Mouse (Mus musculus) retina, adult 2 months (tissue): ENCODE measurements around the gene Actl10.

Experiments used
- DNase-seq: peaks from one replicate; pipeline ENCODE4 v3.0.0-alpha.2; 2012; ENCODE audit warnings: low read depth, low spot score

Gene Actl10

DNA sequence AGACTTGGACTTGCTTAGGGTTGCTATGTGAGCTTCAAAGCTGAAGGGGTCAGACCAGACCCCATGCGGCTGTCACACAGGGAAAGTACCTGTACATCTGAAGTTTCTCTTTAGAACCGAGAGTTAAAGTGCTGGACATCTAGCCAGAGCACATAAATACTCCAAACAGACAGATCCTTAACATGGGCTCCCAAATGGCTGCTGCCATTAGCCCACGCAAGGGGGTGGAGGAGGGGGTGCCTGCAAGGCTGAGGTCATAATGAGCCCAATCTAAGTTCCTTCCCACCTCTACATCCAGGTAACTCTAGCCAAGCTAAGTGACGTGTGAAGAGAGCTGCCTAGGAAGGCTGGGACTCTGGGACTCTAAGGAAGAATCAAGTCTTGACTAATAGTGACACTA lies at the start of gene Actl10:
TSS of gene Actl10 (plus strand) at position 301 of the 400 bp plus-strand sequence.
- no peak for DNase-seq

DNA sequence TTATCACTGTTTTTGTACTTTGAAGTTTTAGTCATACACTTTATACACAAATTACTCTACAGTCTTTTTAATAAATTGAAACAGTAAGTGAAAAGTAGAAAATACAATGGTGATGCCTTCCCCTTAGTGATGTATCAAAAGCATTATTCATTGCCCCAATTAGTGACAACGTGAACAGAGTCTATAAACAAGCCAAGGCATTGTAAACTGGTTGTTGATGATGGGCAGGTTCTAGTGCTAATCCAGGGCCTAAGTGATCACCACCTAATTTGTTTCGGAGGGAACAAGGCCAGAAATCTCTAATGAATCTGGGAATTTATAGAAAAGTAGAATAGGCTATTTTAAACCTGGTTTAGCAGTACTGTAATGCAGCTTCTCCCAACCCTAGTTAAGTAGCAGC lies 44.5 kb upstream of the Actl10 start:
- no peak for DNase-seq

DNA sequence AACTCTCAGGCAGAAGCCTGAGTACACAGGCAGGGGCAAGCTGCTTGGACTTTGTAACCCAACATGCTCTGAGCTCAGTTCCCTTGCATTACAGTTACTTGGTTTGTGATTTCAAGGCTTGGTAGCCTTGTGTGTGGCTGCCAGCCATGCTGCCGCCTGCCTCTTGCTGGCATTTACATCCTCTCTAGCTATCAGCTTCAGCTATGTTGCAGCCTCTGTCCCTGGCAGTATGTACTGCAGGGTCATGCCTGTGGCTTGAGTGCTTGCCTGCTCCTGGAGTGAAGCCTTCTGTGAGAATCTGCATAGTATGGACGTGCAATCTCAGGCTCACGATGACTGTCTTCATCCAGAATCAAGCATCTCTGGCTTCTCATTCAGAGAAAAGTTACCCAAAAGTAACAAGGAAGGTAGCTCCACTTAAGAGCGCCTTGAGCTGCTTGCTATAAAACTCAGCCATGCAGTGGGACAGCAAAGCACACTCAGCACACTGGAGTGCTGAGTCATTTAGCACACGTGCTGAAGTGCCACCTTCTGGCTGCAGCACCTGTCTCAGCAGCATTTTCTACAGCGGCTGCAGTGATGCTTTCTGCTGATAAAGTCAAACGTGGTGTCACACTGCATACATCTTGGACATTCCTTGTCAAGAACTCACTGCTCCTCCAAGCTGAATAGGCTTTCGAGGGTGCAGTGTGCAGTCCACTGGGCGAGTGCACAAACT lies 43.9 kb upstream of the Actl10 start:
- no peak for DNase-seq

DNA sequence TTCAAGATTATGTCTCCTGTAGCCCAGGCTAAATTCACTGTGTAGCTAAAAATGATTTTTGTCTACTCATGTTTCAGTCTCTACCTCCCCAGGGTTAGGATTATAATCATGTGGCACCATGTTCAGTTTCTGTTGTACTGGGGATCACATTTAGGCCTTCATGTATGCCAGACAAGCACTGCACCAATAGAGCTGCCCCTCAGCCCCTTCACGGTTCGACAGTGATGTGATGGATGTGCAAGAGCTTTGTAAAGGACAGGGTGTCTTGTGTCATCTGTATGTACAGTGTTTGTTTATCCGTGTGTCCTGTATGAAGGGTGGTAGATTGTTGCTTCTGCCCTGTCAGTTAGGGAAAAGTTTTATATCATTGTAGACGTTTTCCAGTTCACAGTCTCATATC lies 43.1 kb upstream of the Actl10 start:
- no peak for DNase-seq

DNA sequence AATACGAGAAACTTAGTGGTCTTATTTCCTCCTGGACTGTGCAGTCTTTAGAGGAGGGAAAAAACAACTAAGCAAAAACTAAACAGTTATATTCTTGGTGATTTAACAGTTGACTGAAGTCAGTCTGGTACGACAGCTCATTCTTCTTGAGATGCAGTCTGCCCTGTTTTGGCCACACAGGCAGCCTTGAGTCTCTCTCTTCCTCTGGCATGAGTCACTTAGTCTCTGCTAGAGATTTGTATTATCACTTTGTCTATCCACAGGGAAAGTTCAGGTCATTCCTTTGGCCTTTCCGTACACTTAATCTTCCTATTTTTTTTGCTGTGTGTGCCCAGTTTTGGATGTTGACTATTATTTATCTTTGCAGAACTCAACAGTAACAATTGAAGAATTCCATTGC lies 41.4 kb upstream of the Actl10 start:
- no peak for DNase-seq

DNA sequence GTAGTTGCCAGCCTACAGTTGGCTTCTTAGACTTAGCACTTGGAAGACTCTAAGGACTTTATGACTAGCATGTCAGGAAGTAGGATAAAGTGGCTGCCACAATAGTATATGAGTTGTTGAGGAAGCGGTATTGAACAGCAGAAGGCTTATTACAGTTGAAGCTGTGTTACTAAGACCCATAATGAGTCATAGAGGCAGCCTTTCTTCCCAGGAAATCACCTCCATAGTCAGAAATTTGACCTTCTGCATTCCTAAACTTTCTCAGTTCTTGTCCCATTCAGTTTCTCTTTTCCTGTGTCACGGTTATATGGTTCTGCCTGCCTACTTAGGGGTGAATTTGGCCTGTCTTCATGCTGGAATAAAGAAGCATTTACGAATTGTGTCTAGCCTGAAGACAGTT lies 34.6 kb upstream of the Actl10 start:
- DNase-seq, result no peak

DNA sequence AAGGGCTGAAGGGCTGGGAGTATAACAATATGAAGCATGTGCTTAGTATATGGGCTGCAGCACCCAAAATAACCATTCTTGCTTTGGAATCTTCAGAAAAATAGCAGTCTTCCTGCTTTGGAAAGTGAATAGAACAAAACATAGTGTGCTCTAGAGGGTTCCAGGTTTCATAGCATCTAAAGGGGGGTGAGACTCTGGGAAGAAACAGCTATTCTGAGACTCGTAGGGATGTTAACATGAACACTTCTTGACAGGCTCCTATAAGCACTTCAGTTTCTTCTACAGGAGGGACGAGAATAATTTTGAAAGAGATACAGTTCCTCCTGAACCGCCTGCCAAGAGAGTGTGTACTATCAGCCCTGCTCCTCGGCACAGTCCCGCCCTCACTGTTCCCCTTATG lies 34.2 kb upstream of the Actl10 start:
- DNase-seq, result no peak

DNA sequence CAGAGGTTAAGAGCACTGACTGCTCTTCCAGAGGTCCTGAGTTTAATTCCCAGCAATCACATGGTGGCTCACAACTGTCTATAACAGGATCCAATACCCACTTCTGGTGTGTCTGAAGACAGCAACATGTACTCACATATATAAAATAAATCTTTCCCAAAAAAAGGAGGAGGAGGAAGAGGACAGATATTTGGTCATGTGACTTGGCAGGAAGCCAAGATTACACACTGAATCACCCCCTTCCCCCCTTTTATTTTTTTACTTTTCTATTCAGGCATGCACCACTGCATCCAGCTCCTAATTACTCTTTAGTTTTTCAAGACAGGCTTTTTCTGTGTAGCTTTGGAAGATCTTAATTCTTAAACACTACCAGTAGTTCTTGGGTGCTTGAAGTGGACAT lies 30.1 kb upstream of the Actl10 start:
- DNase-seq, result no peak

DNA sequence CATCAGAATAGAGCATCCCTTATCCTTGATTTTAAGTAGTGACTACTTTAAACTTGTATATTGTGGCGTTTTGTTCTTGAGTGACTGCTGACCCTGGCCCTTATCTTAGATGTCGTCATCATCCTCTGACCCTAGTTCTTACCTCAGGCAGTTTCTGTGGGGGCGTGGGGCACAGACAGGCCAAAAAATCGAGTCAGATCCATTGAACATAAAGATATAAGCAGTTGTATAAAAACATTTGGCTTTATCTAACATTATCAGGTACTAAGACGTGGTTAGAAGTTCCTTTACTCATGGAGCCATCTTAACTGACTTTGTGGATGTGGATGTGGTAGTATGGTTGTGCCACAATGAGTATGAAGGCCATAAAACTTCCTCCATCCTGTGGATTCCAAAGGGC lies 29.2 kb upstream of the Actl10 start:
- DNase-seq, result no peak

DNA sequence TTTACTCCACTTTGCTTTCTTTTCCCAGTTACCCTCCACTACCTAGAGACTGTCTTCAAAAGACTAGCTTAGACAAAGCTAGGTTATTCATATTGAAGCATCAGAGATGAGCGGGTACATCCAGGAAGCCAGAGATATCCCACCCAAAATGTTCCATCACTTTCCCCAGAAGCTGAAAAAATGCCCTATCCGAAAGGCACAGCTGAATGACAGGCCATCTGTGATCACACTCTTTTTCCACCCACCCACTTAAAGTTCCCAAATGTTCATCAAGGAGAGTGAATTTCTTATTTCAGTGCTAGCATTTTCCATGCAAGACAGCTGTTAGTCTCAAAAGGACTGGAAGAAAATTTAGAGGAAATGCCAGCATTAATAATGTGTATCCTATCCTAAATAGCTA lies 26.3 kb upstream of the Actl10 start:
- no peak for DNase-seq

DNA sequence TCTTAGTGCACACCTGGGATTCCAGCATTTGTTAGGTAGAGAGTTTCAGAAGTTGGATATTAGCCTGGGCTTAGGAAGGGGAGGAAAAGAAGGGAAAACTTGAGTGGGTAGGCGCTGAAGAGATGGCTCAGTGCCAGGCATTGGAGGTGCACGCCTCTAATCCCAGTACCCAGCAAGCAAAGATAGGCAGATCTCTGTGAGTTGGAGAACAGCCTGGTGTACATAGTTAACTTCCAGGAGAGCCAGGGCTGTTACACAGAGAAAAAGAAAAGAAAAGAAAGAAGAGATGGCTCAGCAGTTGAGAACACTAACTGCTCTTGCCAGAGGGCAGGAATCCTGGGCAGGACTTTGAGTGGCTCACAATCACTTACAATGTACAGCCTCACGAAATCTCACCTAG lies 25.0 kb upstream of the Actl10 start:
- DNase-seq, result no peak

DNA sequence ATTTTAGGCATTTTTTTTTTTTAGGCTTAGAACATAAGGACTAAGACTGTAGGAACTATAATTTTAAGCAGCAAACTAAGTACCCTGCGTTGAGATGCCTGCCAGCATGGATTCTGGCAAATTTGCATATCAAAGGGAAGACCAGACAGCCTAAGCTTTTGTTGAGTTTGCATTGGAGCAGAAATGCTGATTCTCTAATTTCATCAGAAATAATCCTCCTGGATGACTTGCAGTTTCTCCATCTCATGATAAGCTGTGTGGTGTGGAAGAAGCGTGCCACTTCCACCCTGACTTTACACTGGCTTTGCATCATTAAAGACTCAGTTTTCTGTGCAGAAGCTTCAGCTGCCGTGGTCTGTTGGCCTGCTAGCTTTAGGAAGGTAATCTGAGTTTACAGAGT lies 18.7 kb upstream of the Actl10 start:
- DNase-seq, result no peak

DNA sequence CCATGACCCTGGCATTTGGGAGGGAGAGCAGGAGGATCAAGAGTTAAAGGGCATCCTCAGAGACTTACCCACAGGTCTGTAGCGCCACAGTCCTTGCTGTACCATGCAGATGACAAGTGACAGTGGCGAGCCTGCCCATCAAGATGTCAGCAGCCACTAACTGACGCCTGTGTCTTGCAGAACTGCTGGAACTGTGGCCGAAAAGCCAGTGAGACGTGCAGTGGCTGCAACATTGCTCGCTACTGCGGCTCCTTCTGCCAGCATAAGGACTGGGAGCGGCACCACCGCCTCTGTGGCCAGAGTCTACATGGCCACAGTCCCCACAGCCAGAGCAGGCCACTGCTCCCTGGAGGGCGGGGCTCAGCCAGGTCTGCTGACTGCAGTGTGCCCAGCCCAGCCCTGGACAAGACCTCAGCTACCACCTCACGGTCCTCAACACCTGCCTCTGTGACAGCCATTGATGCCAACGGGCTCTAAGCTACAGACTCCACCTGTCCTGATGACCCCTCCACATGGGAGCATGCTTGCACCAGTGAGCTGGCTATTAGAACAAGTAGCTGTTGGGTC lies 16.8 kb upstream of the Actl10 start:
- no peak for DNase-seq

DNA sequence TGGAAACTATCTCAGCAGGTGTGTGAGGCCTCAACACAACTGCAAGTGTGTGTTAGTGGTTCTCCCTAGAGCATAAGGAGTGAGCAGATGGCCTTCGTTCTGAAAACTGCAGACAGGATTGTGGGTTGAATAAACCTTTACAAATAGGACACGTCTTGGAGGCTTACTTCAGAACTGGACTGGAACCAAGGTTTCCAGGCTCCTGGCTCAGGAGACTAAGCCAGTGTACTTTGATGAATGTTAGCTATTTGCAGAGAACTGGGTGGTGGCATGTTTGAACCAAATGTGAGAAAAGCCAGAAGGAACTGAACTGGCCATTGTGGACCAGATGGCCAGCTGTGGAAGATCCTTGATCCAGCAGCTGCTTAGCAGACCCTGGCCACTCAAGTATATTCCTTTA lies 13.3 kb upstream of the Actl10 start:
- no peak for DNase-seq

DNA sequence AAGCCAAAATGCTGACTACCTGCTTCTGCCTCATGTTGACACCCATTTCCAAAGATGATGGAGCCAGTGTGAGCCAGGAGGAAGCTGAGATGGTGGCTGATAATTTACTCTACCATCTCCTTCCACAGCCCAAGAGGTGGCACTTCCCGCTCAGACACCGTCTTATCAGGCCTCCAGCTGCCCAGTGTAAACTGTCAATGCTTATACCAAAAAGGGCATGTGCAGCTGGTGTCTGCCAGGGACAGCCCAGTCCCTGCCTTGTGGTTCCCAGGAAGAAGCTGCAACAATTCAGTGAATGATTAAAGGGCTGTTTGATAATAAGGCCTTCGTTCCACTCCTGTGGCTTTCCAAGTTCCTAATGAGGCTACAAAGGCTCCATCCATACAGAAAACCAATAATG lies 12.9 kb upstream of the Actl10 start:
- no peak for DNase-seq

DNA sequence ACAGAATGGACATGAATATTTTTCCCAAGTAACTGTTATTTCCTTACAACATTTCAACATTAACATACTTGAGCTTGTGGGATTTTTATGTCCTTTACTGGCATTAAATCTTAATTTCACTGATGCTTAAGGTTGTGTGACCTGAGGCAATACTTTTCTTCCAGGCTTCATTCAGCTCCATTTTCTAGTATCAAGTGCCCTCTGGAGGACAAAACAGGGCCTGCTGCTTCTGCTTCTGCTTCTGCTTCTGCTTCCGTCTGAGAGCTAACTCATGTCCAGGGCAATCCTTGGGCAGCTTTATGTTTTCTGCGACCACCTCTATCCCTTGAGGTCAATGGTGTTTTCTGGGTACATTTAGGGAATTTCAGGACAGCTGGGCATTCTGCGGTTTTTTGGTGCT lies 11.9 kb upstream of the Actl10 start:
- no peak for DNase-seq

DNA sequence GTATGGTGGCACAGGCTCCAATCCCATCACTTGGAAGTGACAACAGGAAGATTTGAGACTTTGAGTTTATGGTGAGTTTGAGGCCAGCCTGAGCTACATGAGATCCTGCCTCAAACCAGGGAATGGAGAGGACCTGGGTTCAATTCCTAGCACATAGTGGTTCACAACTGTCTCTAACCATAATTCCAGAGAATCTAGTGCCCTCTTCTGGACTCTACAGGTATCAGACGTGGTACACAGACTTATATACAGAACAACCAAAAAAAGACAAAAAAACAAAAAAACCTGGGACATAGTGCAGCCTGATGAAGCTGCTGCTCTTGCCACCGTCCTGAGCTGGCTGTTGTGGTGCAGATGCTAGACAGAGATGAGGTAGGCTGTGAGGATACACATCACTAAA lies 9.9 kb upstream of the Actl10 start:
- no peak for DNase-seq

DNA sequence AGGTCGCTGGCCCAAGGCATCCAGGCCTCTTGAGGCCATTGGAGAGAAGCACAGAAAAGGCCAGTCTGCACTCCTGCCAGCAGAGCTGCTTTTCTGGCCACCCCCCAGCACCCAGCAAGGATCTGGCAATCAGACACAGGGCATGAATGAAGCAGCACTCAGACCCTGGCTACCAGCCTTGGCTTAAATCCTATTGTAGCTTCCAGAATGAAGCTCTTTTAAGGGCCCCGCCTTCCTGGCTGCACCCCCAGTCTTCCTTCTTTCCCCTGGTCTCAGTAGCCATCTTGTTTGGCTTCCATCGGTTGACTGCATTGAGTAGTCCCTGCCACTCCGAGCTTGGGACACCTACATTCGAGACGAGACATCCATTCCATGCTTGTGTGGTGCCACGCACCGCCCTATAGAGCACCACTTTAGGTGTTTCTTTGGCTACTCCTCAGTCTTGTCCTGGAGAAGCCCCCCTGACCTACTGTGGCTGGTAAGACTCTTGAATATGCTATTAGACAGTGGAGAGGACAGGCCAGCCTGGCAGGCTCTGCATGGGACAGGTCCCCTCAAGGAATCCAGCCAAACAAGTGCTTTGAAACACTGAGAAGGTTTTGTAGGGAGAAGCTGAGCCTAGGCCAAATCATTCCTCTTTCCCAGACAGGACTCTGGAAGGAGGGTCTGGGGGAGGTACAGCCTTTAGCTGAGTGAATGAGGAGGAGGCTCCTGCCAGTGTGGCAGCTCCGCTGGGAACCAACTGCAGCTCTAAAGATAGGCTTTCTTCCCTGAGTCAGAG lies 7.8 kb upstream of the Actl10 start:
- DNase-seq, result no peak

DNA sequence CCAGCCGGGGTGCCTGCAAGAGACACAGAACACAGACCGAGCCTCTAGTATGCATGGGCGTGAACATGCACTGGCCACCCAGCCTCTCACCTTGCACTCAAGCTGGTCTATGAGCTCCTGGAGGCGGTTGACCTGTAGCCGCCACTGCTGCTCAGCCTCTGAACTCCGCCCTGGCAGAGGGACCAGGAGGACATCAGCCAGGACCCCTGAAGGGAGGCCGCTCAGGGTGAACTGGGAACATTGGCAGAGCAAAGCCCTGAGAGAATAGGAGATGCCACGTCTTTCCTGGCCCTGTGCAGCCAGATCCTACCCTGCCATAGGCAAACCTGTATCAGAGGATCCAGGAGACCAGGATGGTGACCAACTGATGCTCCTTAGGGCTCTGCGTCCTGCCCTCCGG lies 4.9 kb upstream of the Actl10 start, which contains the start of gene 1700003F12Rik:
TSS of gene 1700003F12Rik (plus strand) at position 375 of the 400 bp plus-strand sequence.
- no peak for DNase-seq

DNA sequence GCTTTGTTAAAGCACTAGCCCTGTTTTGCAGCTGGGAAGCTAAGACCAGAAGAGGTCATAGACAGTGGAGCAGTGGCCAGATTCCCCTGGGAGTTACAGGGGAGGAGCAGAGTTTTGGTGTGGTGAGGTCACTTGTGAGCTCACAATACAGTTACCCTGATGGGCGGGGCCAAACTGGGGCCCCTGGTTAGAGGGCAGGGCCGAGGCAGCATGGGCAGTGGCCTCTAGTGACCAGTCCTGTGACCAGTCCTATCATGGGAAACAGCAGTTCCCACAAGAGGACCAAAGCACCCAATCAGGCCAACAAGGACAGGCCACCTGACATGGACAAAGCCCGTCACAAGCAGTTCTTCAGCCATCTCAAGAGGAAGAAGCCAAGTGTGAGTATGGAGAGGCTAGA lies 2.9 kb upstream of the Actl10 start:
- no peak for DNase-seq

DNA sequence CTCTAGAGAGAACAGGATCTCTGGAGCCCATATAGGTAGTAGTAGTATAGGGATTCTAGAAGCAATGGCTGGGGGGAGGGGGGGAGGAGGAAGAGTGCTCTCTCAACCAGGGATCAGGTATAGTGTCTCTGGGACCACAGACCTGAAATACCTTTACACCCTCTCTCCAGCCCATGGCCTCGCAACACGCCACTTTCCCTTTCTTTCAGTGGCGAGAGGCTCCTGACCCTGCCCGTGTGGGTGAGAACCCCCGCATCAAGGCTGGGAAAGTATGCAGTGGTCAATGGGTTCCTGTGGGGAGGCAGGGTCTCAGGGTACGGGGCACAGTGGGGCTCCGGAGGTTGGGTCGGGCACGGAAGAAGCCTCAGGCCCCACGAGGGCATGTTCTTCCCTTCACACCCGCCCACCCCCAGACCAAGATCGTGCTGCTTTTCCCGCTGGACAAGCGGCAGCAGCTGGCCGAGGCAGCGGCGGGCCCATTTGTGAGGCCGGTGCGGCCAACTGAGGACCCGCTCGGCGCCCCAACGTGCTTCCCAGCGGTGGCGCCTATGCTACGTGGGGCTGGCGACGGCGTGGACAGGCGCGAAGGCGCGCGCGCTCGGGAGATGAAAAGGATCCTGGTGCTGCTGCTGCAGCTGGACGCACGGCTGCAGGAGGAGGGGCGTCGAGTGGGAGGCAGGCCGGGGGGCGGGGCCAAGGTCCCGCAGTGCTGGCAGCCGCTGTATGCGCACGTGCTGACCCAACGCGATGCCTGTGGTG lies 2.3 kb upstream of the Actl10 start:
- no peak for DNase-seq

DNA sequence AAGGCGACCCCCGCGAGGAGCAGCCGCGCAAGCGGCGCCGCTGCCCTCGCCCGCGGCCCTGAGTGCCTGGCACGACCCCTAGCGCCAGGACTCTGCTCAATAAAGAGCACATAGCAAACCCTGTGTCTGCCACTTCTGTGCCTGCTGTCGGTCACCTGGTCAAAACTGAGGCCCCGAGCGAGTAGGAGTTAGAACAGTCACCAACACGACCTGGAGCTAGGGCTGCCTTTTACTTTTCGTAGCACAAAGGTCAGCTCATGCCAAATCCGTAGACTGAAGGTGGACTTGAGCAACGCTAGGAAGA lies 1.7 kb upstream of the Actl10 start:
- no peak for DNase-seq
